Mouse (Mus musculus) hindbrain, embryonic 10.5 days (tissue): ENCODE results near the gene Plxnc1. TPM values are rescaled to one million over a fixed set of nuclear protein-coding genes. Genes with fewer than 3 reads are reported as not detected.

Experiments
- DNase-seq: peaks from one replicate; pipeline ENCODE4 v3.0.0-alpha.2; 2017; ENCODE audit warnings: low spot score
- H3K27ac ChIP-seq: fragments of 300-500 bp; sonication (generic); 2 replicates; pipeline ENCODE4 v1.5.1; 2016; ENCODE audit warnings: mild to moderate bottlenecking, moderate library complexity
- H3K27me3 ChIP-seq: fragments of 300-500 bp; sonication (generic); 2 replicates; pipeline ENCODE4 v1.6.1; 2016; ENCODE audit warnings: mild to moderate bottlenecking; ENCODE audit not compliant: poor library complexity, insufficient read depth, severe bottlenecking
- H3K36me3 ChIP-seq: fragments of 300-500 bp; sonication (generic); 2 replicates; pipeline ENCODE4 v1.6.1; 2016; ENCODE audit warnings: mild to moderate bottlenecking, moderate library complexity
- H3K4me1 ChIP-seq: fragments of 300-500 bp; sonication (generic); replicated peaks from 2 replicates; pipeline ENCODE4 v1.6.1; 2016; ENCODE audit warnings: mild to moderate bottlenecking
- H3K4me3 ChIP-seq: fragments of 300-500 bp; sonication (generic); 2 replicates; pipeline ENCODE4 v1.5.1; 2016; ENCODE audit warnings: mild to moderate bottlenecking, moderate library complexity
- H3K9me3 ChIP-seq: fragments of 300-500 bp; sonication (generic); 2 replicates; pipeline ENCODE4 v1.6.1; 2016; ENCODE audit warnings: mild to moderate bottlenecking, moderate library complexity
- WGBS: fragments of 180-500 bp; shearing (Covaris S2); methylation state at CpG from one replicate; pipeline ENCODE4 v1.1.7; 2016; 5-methylcytosine and 5-hydroxymethylcytosine counted together
- polyA plus RNA-seq: library from polyadenylated mRNA; unstranded; fragments of >200 nt; fragmentation: Nextera tagmentation; extraction: Ambion mirVana; gene quantifications from 2 replicates; pipeline ENCODE4 v1.2.1, GENCODE M21; 2016

Plxnc1 gene
- polyA plus RNA-seq, 1 experiment from 2014 or later: 1.5 TPM

DNA sequence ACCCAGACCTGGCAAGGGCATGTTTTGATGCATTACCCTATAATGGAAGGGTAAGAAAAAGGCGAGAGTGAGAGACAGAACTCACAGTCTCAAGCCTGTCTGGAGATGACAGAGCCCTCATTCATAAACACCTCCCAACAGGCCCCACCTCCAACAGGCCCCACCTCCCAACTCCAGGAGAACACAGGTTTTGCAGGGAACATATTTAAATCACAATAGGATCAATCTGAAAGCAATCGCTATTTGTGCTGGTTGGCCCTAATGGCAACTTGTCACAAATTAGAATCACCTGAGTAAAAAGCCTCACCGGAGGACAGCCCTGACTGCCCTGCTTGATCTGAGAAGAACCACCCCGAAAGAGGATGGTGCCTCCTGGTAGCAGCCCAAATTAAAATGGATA lies 54.9 kb downstream of the Plxnc1 start:
- no peak overlapping the region for H3K4me3 ChIP-seq
- no peaks in the 10 kb centered on the region for H3K27me3 ChIP-seq
- no peak for DNase-seq
- H3K36me3 ChIP-seq: peaks cover 15% of the 10 kb centered on the region
- 71% methylated on average over 4 of the region's 4 CpGs for WGBS
- H3K9me3 ChIP-seq: peaks cover 10% of the 10 kb centered on the region
- no peak overlapping the region for H3K27ac ChIP-seq
- H3K4me1 ChIP-seq: no peaks in the 10 kb centered on the region

DNA sequence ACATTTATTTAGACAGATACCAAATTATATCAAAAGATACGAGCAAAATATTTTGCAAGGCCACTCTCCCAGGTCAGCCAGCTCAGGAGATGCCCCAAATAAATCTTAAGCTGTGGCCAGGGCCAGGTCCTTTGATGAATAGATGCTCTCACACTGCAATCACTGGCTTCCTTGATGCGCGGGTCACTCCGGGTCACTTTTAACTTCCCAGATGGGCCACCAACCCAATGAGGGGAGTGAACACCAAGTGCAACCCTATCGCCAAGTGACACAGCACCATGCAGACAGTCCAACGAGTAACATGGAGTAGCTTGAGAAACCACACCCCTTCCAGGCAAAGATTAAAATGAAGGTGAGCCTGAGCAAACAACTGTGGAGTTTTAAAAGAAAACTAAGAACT lies 61.4 kb downstream of the Plxnc1 start:
- Histone ChIP-seq H3K27ac (no peak overlapping the region), H3K9me3 (peaks cover 2% of the 10 kb centered on the region; the same call in 1 of the 2 replicates), H3K4me3 (no peak overlapping the region), H3K27me3 (no peaks in the 10 kb centered on the region), H3K36me3 (peaks cover 2% of the 10 kb centered on the region; the same call in 1 of the 2 replicates), H3K4me1 (no peaks in the 10 kb centered on the region)
- no peak for DNase-seq
- whole genome bisulfite sequencing: 84% methylated on average over 6 of the region's 6 CpGs

DNA sequence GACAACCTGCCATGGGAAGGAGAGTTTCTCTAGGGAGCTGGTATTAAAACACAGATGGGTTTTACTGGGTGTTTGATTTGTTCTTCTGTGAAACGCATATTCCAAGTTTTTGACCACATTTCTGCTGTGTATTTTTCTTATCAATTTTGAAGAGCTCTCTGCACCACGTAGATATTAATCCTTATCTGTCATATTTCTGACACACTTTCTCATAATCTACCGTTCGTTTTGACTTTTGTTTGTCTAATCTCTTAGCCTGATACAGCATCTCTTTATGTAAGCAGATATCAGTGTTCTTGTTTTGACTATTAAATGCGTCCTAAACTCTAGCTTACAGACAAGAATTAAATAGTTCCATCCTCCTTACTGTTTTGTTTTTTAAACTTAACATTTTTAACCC lies 73.1 kb downstream of the Plxnc1 start:
- no peak for DNase-seq
- 0 out of 2 replicates have a peak, but pooled peaks cover 3% of the 10 kb centered on the region for H3K9me3 ChIP-seq
- WGBS: 91% methylated on average over 5 of the region's 5 CpGs

DNA sequence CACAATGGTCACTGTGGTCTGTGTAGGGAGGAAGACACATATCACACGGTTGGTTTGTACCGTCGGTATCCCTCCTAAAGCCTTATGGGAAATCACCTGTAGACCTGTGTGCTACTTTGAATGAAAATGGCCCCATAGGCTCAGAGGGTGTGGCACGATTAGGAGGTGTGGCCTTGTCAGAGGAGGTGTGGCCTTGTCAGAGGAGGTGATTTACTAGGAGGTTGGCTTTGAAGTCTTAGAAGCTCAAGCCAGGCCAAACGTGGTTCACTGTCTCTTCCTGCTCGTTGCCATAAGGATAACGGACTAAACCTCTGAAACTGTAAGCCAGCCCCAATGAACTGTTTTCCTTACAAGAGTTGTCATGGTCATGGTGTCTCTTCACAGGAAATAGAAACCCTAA lies 73.5 kb downstream of the Plxnc1 start:
- H3K4me3 ChIP-seq: no peak overlapping the region
- no peaks in the 10 kb centered on the region for H3K27me3 ChIP-seq
- no peak for DNase-seq
- no peak overlapping the region for H3K27ac ChIP-seq
- WGBS: 94% methylated on average over 7 of the region's 7 CpGs
- 0 out of 2 replicates have a peak, but pooled peaks cover 3% of the 10 kb centered on the region for H3K9me3 ChIP-seq
- peaks cover 14% of the 10 kb centered on the region; the same call in 1 of the 2 replicates for H3K4me1 ChIP-seq
- H3K36me3 ChIP-seq: peaks cover 12% of the 10 kb centered on the region

More for the DNA sequence above, 73.1 kb downstream of the Plxnc1 start:
- Histone ChIP-seq H3K36me3 (peaks cover 12% of the 10 kb centered on the region), H3K27ac (no peak overlapping the region), H3K4me1 (peaks cover 14% of the 10 kb centered on the region; the same call in 1 of the 2 replicates), H3K27me3 (no peaks in the 10 kb centered on the region), H3K4me3 (no peak overlapping the region)

DNA sequence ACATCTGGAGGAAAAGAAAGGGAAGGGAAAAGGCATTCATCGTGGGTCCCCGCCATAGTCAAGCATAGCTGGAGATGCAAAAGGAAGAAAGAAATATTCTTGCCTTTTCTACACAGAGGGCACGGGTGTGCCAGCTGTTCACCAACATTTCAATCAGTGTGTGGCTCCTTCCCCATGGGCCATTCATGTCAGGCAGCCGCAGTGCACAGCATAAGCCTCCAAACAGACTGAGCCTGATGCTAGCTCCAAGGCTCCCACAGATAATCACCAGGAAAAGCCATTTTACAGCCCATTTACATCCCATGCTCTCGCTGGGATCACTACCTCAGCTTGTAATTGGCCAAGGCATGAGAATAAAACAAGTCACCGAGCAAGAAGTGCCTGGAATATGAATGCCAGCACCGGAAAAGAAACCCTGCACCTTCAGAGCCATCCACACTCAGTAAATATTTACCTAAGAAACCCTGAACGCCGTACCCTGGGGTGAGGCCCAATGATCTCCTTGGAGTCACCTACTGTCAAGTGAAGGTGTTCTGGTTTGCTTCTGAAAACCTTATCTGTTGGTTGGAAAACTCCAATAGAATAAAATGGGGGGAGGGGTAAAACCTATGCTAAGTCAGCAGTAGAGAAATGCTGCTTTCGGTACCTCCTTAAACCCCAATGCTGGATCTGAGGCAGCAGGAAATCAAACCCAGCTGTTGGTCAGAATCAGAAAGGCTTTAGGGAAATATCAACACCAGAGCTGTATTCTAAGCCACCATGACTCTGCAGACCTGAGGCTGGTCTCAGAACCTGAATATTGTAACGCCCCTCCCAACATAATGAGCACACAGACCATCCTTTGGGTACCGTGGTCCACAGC lies 77.4 kb downstream of the Plxnc1 start:
- DNase-seq: no peak
- H3K9me3 ChIP-seq: 0 out of 2 replicates have a peak, but pooled peaks cover 3% of the 10 kb centered on the region
- H3K27me3 ChIP-seq: no peaks in the 10 kb centered on the region
- no peak overlapping the region for H3K27ac ChIP-seq
- H3K4me1 ChIP-seq: peaks cover 19% of the 10 kb centered on the region
- H3K4me3 ChIP-seq: no peak overlapping the region
- WGBS: 78% methylated on average over 12 of the region's 12 CpGs
- peaks cover 24% of the 10 kb centered on the region for H3K36me3 ChIP-seq

DNA sequence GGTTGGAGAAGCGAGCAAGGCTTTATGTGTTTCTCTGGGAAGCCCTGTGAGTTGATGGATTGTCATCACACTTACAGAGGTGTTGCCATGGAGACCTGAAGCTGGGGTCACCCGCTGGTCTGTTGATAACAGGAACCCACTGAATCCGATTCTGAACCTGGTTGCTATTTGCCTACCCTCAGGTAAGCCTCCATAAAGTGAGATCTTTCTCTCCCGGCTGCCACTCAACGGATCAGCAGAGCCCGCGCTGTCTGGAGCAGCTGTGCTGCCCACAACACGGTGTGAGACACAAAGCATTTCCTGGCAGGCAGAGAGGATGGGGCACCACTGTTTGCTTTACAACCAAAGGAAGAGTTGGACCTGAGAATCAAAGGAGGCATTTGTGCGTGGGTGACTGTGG lies 79.4 kb downstream of the Plxnc1 start:
- Histone ChIP-seq H3K9me3 (no peaks in the 10 kb centered on the region), H3K27ac (no peak overlapping the region), H3K4me1 (peaks cover 19% of the 10 kb centered on the region), H3K36me3 (peaks cover 15% of the 10 kb centered on the region), H3K4me3 (no peak overlapping the region), H3K27me3 (no peaks in the 10 kb centered on the region)
- WGBS: 66% methylated on average over 9 of the region's 9 CpGs
- no peak for DNase-seq

DNA sequence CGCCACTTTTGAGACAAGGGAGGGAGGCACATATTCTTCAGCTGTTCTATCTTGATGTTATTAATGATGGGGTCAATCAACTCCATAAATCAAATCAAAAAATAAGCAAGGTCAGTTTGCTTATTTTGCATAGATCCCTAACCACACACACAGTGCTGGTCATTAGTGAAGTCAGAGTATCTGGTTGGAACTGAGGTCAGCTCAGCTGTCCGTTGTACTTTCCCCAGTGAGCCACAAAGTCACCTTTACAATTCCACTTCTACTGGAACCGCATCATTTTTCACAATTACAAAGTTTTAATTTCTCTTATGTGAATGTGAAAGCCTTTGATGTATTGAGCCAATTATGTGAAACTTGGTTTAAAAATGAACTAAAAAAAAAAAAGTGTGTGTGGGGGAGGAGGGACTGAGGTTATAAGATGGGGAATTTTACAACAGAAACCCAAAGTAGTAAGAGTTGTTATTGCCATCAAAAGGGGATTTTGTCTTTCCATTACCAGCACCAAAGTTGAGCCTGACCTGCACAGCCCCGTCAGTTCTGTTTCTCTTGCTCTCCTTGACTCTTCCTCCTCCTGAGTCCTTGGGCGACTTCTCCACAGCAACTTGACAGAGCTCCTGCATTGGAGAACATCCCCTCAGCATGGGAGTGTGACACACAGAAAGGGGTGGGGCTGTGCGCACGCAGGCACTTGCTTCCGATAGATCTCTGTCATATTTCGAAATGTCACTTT lies 80.3 kb downstream of the Plxnc1 start:
- H3K27ac ChIP-seq: no peak overlapping the region
- no peaks in the 10 kb centered on the region for H3K9me3 ChIP-seq
- H3K4me1 ChIP-seq: peaks cover 19% of the 10 kb centered on the region
- no peak overlapping the region for H3K4me3 ChIP-seq
- H3K27me3 ChIP-seq: no peaks in the 10 kb centered on the region
- 90% methylated on average over 9 of the region's 9 CpGs for WGBS
- H3K36me3 ChIP-seq: peaks cover 18% of the 10 kb centered on the region
- DNase-seq: no peak

DNA sequence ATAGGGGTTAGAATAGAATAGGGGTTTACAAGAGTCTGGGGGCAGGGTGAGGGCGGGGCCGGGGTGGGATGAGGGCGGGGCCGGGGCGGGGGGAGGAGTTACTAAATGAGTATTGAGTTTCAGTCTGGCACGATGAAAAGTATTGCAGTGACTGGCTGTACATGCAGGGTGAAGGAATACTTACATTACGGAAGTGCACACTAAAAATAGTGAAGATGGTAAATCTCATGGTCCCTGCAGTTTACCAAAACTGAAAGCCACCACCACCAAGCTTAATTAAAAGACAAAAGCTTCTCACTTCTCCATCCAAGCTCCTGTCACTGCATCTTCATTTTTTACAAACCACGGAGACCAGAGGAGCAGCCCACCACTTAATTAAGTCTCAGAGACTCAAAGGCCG lies 81.4 kb downstream of the Plxnc1 start:
- no peaks in the 10 kb centered on the region for H3K27me3 ChIP-seq
- H3K27ac ChIP-seq: no peak overlapping the region
- peaks cover 19% of the 10 kb centered on the region for H3K36me3 ChIP-seq
- no peak for DNase-seq
- H3K9me3 ChIP-seq: no peaks in the 10 kb centered on the region
- H3K4me1 ChIP-seq: peaks cover 17% of the 10 kb centered on the region
- no peak overlapping the region for H3K4me3 ChIP-seq
- 83% methylated on average over 9 of the region's 9 CpGs for WGBS

DNA sequence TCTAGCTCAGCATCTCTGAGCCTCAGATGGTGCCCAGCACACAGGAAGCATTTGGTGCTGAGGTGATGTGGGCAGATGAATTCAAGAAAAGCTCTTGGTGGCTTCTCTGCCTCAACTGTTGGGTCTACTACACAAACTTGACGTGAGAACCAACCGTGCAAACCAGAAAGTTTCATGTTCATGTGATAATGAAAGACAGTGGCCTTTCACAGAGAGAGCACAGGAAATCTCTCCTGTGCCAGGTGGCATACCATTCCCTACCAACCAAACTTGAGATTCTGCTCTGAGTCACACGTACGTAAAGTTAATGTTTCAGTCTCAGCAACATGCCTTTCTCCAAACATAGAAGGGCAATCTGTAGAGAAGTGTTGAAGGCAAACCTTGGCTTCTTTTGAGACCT lies 83.8 kb downstream of the Plxnc1 start:
- H3K27ac ChIP-seq: no peak overlapping the region
- no peak overlapping the region for H3K4me3 ChIP-seq
- H3K36me3 ChIP-seq: peaks cover 22% of the 10 kb centered on the region
- 95% methylated on average over 4 of the region's 4 CpGs for WGBS
- peaks cover 5% of the 10 kb centered on the region for H3K4me1 ChIP-seq
- H3K9me3 ChIP-seq: no peaks in the 10 kb centered on the region
- no peak for DNase-seq
- H3K27me3 ChIP-seq: no peaks in the 10 kb centered on the region

DNA sequence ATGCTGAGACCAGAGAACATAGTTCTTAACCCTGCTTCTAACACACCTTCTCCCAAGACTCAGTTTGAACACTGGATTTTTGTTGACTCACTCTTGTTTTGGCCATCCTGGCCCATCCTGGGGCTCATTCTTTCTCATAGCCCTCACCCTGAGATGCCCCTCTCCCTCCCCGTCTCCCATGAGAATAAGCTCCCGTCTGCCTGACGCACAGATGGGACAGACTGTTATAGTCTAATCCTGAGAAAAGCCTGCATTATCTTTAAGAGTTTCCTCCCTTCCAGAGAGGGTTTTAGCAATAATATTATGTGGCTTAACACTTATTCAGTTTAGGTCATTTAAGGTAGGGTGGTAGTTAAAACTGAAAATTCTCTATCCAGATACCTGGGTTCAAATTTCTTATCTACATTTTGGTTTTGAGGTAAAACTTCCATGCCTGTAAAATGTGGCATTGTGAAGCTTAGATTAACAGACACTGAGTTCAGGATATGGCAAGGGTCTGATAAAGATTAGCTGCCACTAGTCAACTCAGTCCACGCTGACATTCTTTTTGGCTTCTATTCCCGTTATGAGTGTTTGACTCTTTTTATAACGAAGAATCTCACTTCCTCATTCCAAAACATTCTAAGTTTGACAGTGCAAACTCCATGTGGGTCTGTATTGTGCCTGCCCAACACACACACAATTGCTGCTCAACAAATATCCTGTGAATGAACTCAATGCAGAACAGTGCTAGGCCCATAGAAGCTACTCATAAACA lies 86.2 kb downstream of the Plxnc1 start:
- Histone ChIP-seq H3K27ac (no peak overlapping the region), H3K27me3 (no peaks in the 10 kb centered on the region), H3K4me3 (no peak overlapping the region), H3K9me3 (no peaks in the 10 kb centered on the region), H3K4me1 (no peaks in the 10 kb centered on the region), H3K36me3 (peaks cover 19% of the 10 kb centered on the region)
- DNase-seq: no peak
- 90% methylated on average over 6 of the region's 6 CpGs for WGBS

DNA sequence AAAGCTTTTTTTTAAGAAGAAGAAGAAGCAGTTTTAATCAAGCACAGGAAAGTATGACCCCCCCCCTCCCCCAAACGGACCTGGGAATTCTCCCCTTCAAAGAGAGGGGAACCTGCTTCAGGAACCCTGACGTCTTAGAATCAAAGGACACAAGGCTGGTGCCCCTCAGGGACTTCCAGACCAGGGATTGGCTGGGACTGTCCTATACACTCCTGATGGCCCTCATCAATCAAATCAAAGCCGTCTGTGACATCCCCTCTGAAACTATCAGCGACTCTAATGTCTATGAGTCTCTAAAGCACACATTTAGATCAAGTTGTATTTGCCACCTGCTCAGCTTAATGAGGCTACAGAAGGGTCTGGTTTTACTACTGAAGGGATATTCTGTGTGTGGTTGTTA lies 94.1 kb downstream of the Plxnc1 start:
- no peak for DNase-seq
- H3K9me3 ChIP-seq: no peaks in the 10 kb centered on the region
- H3K27me3 ChIP-seq: no peaks in the 10 kb centered on the region
- no peak overlapping the region for H3K4me3 ChIP-seq
- no peak overlapping the region for H3K27ac ChIP-seq
- H3K36me3 ChIP-seq: peaks cover 20% of the 10 kb centered on the region; the same call in 1 of the 2 replicates
- 60% methylated on average over 4 of the region's 4 CpGs for WGBS
- H3K4me1 ChIP-seq: peaks cover 3% of the 10 kb centered on the region; the same call in 1 of the 2 replicates

DNA sequence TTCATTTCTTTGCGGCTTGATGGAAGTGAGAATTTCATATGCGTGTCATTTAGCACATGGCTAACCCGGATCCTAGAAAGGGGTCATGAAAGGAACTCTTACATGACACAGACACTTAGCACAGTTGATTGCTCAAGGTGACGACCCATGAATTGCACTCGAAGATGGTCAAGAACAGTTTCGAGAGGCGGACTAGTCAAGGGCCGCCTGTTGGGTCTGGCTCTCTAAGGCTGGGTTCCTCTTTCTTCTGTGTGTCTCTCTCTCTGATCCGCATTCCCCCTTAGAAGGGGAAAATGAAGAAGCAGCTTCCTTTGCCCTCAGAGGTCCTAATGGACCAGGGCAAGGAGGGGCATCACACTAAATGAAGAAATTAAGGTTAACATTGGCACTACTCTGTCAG lies 94.7 kb downstream of the Plxnc1 start:
- Histone ChIP-seq H3K9me3 (no peaks in the 10 kb centered on the region), H3K4me3 (no peak overlapping the region), H3K36me3 (peaks cover 20% of the 10 kb centered on the region; the same call in 1 of the 2 replicates), H3K27me3 (no peaks in the 10 kb centered on the region), H3K27ac (0 out of 2 replicates have a peak overlapping the region, but pooled peaks have one; percentile 23), H3K4me1 (peaks cover 3% of the 10 kb centered on the region; the same call in 1 of the 2 replicates)
- DNase-seq: no peak
- WGBS: 88% methylated on average over 9 of the region's 9 CpGs
